Mouse (Mus musculus) heart, postnatal 0 days (tissue): ENCODE data around the gene P4ha3. TPM values are rescaled to one million over a fixed set of nuclear protein-coding genes. Genes with fewer than 3 reads are reported as not detected.
"Not testable (repeated sequence)": the region's sequence is repeated elsewhere in the genome, so short reads cannot be mapped to it uniquely, and the experiment has no call there.

ENCODE experiments used
- ATAC-seq: fragments of 200-750 bp; cut with Nextera tagmentation; 2 replicates; pipeline ENCODE4 v1.8.0; 2017; ENCODE audit warnings: low read depth, moderate number of reproducible peaks, moderate library complexity; ENCODE audit not compliant: insufficient read depth
- DNase-seq: peaks from one replicate; pipeline ENCODE4 v3.0.0-alpha.2; 2016; ENCODE audit warnings: low spot score
- H3K27ac ChIP-seq: fragments of 300-500 bp; sonication (generic); 2 replicates; pipeline ENCODE4 v1.5.1; 2014; ENCODE audit warnings: low read depth, mild to moderate bottlenecking
- H3K27me3 ChIP-seq: fragments of 300-500 bp; sonication (generic); 2 replicates; pipeline ENCODE4 v1.6.1; 2014; ENCODE audit warnings: low read length, mixed read lengths; ENCODE audit not compliant: control insufficient read depth, insufficient read depth
- H3K36me3 ChIP-seq: fragments of 300-500 bp; sonication (generic); replicated peaks from 2 replicates; pipeline ENCODE4 v1.6.1; 2014; ENCODE audit warnings: low read length, mixed read lengths; ENCODE audit not compliant: control insufficient read depth, insufficient read depth
- H3K4me1 ChIP-seq: fragments of 300-500 bp; sonication (generic); 2 replicates; pipeline ENCODE4 v1.6.1; 2014; ENCODE audit warnings: antibody characterized with exemption; ENCODE audit not compliant: control insufficient read depth, insufficient read depth
- H3K4me2 ChIP-seq: fragments of 300-500 bp; sonication (generic); 2 replicates; pipeline ENCODE4 v1.6.1; 2014; ENCODE audit warnings: low read depth, mild to moderate bottlenecking, low read length, moderate library complexity
- H3K4me3 ChIP-seq: fragments of 300-500 bp; sonication (generic); 2 replicates; pipeline ENCODE4 v1.5.1; 2014; ENCODE audit warnings: low read depth, low read length
- H3K9ac ChIP-seq: fragments of 300-500 bp; sonication (generic); replicated peaks from 2 replicates; pipeline ENCODE4 v1.6.1; 2014; ENCODE audit warnings: low read depth, low read length, mixed read lengths
- H3K9me3 ChIP-seq: fragments of 300-500 bp; sonication (generic); replicated peaks from 2 replicates; pipeline ENCODE4 v1.6.1; 2016; ENCODE audit warnings: low read length; ENCODE audit not compliant: control insufficient read depth
- CTCF ChIP-seq: IDR thresholded peaks from 2 replicates; pipeline ENCODE4 v1.5.1; 2016; ENCODE audit warnings: antibody characterized with exemption, control low read depth, low read depth
- EP300 ChIP-seq: IDR thresholded peaks from 2 replicates; pipeline ENCODE4 v1.6.1; 2016; ENCODE audit warnings: antibody characterized with exemption, low read depth
- WGBS: fragments of 180-500 bp; shearing (Covaris S2); extraction: QIAGEN DNeasy Blood & Tissue Kit; methylation state at CpG from one replicate; pipeline ENCODE4 v1.1.7; 2014; 5-methylcytosine and 5-hydroxymethylcytosine counted together
- polyA plus RNA-seq: library from polyadenylated mRNA; unstranded; fragments of >200 nt; fragmentation: Nextera tagmentation; extraction: Ambion mirVana; gene quantifications from 2 replicates; pipeline ENCODE4 v1.2.1, GENCODE M21; 2015
- total RNA-seq: library from RNA; depleted of rRNA; stranded (reverse); fragments of >200 nt; gene quantifications from 2 replicates; pipeline ENCODE4 v1.2.3, GENCODE M21; 2014; ENCODE audit warnings: low replicate concordance

Gene P4ha3
- total and polyA plus RNA-seq, 2 experiments from 2014 or later = 1.8 to 5.5 TPM

- ATAC-seq = no peak
- no peak overlapping the region for H3K4me3 ChIP-seq
- no peak overlapping the region for H3K27ac ChIP-seq
- no peaks in the 10 kb centered on the region for H3K9me3 ChIP-seq
- 89% methylated on average over 5 of the region's 5 CpGs for WGBS
- H3K9ac ChIP-seq = no peak overlapping the region
- TF ChIP-seq EP300 = no peak
- no peak for TF ChIP-seq CTCF
- DNase-seq = no peak
- H3K4me1 ChIP-seq = no peaks in the 10 kb centered on the region
- H3K4me2 ChIP-seq = no peak overlapping the region
- H3K27me3 ChIP-seq = no peaks in the 10 kb centered on the region
- H3K36me3 ChIP-seq = peaks cover 19% of the 10 kb centered on the region
These were observed 34.7 kb upstream of the P4ha3 start for GRCm38 (mm10) chr7:100250667-100251066.

GRCm38 (mm10) chr7:100262350-100262749, 23.0 kb upstream of the P4ha3 start:
- H3K9ac ChIP-seq = no peak overlapping the region
- no peak for TF ChIP-seq CTCF
- TF ChIP-seq EP300 = no peak
- H3K9me3 ChIP-seq = no peaks in the 10 kb centered on the region
- no peak overlapping the region for H3K4me2 ChIP-seq
- WGBS = 86% methylated on average over 3 of the region's 3 CpGs
- ATAC-seq (no peak), DNase-seq (no peak)
- no peaks in the 10 kb centered on the region for H3K4me1 ChIP-seq
- no peak overlapping the region for H3K27ac ChIP-seq
- H3K36me3 ChIP-seq = 0 out of 2 replicates have a peak, but pooled peaks cover 6% of the 10 kb centered on the region
- no peaks in the 10 kb centered on the region for H3K27me3 ChIP-seq
- no peak overlapping the region for H3K4me3 ChIP-seq

- 42% methylated on average over 17 of the region's 17 CpGs for WGBS
- H3K9me3 ChIP-seq, H3K4me2 ChIP-seq, H3K36me3 ChIP-seq, H3K27me3 ChIP-seq, ATAC-seq, DNase-seq, H3K4me3 ChIP-seq, H3K9ac ChIP-seq, H3K27ac ChIP-seq, H3K4me1 ChIP-seq: not testable (repeated sequence)
These were observed 20.4 kb upstream of the P4ha3 start for GRCm38 (mm10) chr7:100264934-100265333.

GRCm38 (mm10) chr7:100272369-100272768, 13.0 kb upstream of the P4ha3 start:
- no peak for TF ChIP-seq EP300
- TF ChIP-seq CTCF = no peak
- ATAC-seq (no peak), DNase-seq (no peak)
- WGBS = 86% methylated on average over 8 of the region's 8 CpGs
- Histone ChIP-seq H3K4me2 (no peak overlapping the region), H3K27me3 (no peaks in the 10 kb centered on the region), H3K36me3 (0 out of 2 replicates have a peak, but pooled peaks cover 3% of the 10 kb centered on the region), H3K4me1 (no peaks in the 10 kb centered on the region), H3K4me3 (no peak overlapping the region), H3K27ac (no peak overlapping the region), H3K9ac (no peak overlapping the region), H3K9me3 (no peaks in the 10 kb centered on the region)

- no peak overlapping the region for H3K4me2 ChIP-seq
- no peak overlapping the region for H3K27ac ChIP-seq
- H3K36me3 ChIP-seq = 0 out of 2 replicates have a peak, but pooled peaks cover 3% of the 10 kb centered on the region
- ATAC-seq (no peak), DNase-seq (no peak)
- H3K9me3 ChIP-seq = no peaks in the 10 kb centered on the region
- H3K27me3 ChIP-seq = no peaks in the 10 kb centered on the region
- H3K4me3 ChIP-seq = no peak overlapping the region
- 36% methylated on average over 6 of the region's 6 CpGs for WGBS
- H3K4me1 ChIP-seq = no peaks in the 10 kb centered on the region
- TF ChIP-seq EP300 (no peak), CTCF (no peak)
- no peak overlapping the region for H3K9ac ChIP-seq
These were observed 10.8 kb upstream of the P4ha3 start for GRCm38 (mm10) chr7:100274507-100274906.

GRCm38 (mm10) chr7:100276397-100276796, 8.9 kb upstream of the P4ha3 start:
- ATAC-seq (no peak), DNase-seq (no peak)
- TF ChIP-seq EP300 (no peak), CTCF (peak; percentile 47; the same call in 1 of the 2 replicates)
- Histone ChIP-seq H3K36me3 (0 out of 2 replicates have a peak, but pooled peaks cover 3% of the 10 kb centered on the region), H3K4me2 (no peak overlapping the region), H3K9ac (no peak overlapping the region), H3K4me1 (no peaks in the 10 kb centered on the region), H3K27me3 (no peaks in the 10 kb centered on the region), H3K9me3 (no peaks in the 10 kb centered on the region), H3K4me3 (no peak overlapping the region), H3K27ac (no peak overlapping the region)
- 45% methylated on average over 2 of the region's 2 CpGs for WGBS
